Mouse (Mus musculus) embryonic facial prominence, embryonic 11.5 days (tissue): ENCODE results near the gene Atg5. TPM values are rescaled to one million over a fixed set of nuclear protein-coding genes. Genes with fewer than 3 reads are reported as not detected.
"Not testable (repeated sequence)": the region's sequence is repeated elsewhere in the genome, so short reads cannot be mapped to it uniquely, and the experiment has no call there.

Experiments used
- ATAC-seq: fragments of 200-750 bp; cut with Nextera tagmentation; replicated peaks from 2 replicates; pipeline ENCODE4 v1.8.0; 2017; ENCODE audit warnings: low read depth; ENCODE audit not compliant: insufficient number of reproducible peaks, low FRiP score, low TSS enrichment
- DNase-seq: peaks from one replicate; pipeline ENCODE4 v3.0.0-alpha.2; 2015; ENCODE audit warnings: low spot score
- H3K27ac ChIP-seq: fragments of 300-500 bp; sonication (generic); replicated peaks from 2 replicates; pipeline ENCODE4 v1.5.1; 2014; ENCODE audit warnings: mild to moderate bottlenecking, low read depth, low read length, control low read depth
- H3K27me3 ChIP-seq: fragments of 300-500 bp; sonication (generic); 2 replicates; pipeline ENCODE4 v1.6.1; 2014; ENCODE audit warnings: mild to moderate bottlenecking, low read length, moderate library complexity, mixed read lengths; ENCODE audit not compliant: control insufficient read depth, insufficient read depth
- H3K36me3 ChIP-seq: fragments of 300-500 bp; sonication (generic); replicated peaks from 2 replicates; pipeline ENCODE4 v1.6.1; 2014; ENCODE audit warnings: low read depth, mild to moderate bottlenecking, low read length, moderate library complexity, mixed read lengths; ENCODE audit not compliant: control insufficient read depth, insufficient read depth
- H3K4me1 ChIP-seq: fragments of 300-500 bp; sonication (generic); 2 replicates; pipeline ENCODE4 v1.6.1; 2014; ENCODE audit warnings: low read length, mixed read lengths; ENCODE audit not compliant: control insufficient read depth, insufficient read depth
- H3K4me2 ChIP-seq: fragments of 300-500 bp; sonication (generic); 2 replicates; pipeline ENCODE4 v1.6.1; 2014; ENCODE audit warnings: low read depth, mild to moderate bottlenecking, control low read depth, low read length, moderate library complexity
- H3K4me3 ChIP-seq: fragments of 300-500 bp; sonication (generic); 2 replicates; pipeline ENCODE4 v1.5.1; 2014; ENCODE audit warnings: low read depth, low read length, control low read depth
- H3K9ac ChIP-seq: fragments of 300-500 bp; sonication (generic); replicated peaks from 2 replicates; pipeline ENCODE4 v1.6.1; 2014; ENCODE audit warnings: mild to moderate bottlenecking, control low read depth, low read length
- H3K9me3 ChIP-seq: fragments of 300-500 bp; sonication (generic); replicated peaks from 2 replicates; pipeline ENCODE4 v1.6.1; 2016; ENCODE audit warnings: mild to moderate bottlenecking, low read length, inconsistent platforms, mixed read lengths; ENCODE audit not compliant: control insufficient read depth
- WGBS: fragments of 180-500 bp; shearing (Covaris S2); extraction: QIAGEN DNeasy Blood & Tissue Kit; methylation state at CpG from one replicate; pipeline ENCODE4 v1.1.7; 2014; 5-methylcytosine and 5-hydroxymethylcytosine counted together
- polyA plus RNA-seq: library from polyadenylated mRNA; unstranded; fragments of >200 nt; fragmentation: Nextera tagmentation; extraction: Ambion mirVana; gene quantifications from 2 replicates; pipeline ENCODE4 v1.2.1, GENCODE M21; 2014

Gene Atg5
- polyA plus RNA-seq, 1 experiment from 2014 or later = 65.4 TPM

- H3K27me3 ChIP-seq = no peaks in the 10 kb centered on the region
- H3K4me1 ChIP-seq = no peaks in the 10 kb centered on the region
- H3K9me3 ChIP-seq = no peaks in the 10 kb centered on the region
- H3K4me2 ChIP-seq = no peak overlapping the region
- 84% methylated on average over 1 of the region's 1 CpGs for WGBS
- H3K27ac ChIP-seq = no peak overlapping the region
- DNase-seq (no peak), ATAC-seq (no peak)
- no peak overlapping the region for H3K9ac ChIP-seq
- no peak overlapping the region for H3K4me3 ChIP-seq
- no peaks in the 10 kb centered on the region for H3K36me3 ChIP-seq
Measured at GRCm38 (mm10) chr10:44330717-44331116, 62.6 kb downstream of the Atg5 start.

GRCm38 (mm10) chr10:44331469-44331868, 63.3 kb downstream of the Atg5 start:
- Histone ChIP-seq H3K9me3 (no peaks in the 10 kb centered on the region), H3K4me2 (no peak overlapping the region), H3K4me3 (no peak overlapping the region), H3K9ac (no peak overlapping the region), H3K36me3 (no peaks in the 10 kb centered on the region), H3K4me1 (no peaks in the 10 kb centered on the region), H3K27ac (no peak overlapping the region), H3K27me3 (no peaks in the 10 kb centered on the region)
- DNase-seq (no peak), ATAC-seq (no peak)
- WGBS = 73% methylated on average over 2 of the region's 2 CpGs

DNA sequence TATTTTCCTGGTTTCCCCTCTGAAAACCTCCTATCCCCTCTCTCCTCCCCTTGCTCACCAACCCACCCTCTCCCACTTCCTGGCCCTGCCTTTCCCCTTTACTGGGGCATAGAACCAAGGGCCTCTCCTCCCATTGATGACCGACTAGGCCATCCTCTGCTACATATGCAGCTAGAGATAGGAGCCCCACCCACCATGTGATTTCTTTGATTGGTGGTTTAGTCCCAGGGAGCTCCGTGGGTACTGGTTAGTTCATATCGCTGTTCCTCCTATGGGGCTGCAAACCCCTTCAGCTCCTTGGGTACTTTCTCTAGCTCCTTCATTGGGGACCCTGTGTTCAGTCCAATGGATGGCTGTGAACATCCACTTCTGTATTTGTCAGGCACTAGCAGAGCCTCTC, 64.5 kb downstream of the Atg5 start:
- not testable (repeated sequence) for H3K27me3 ChIP-seq, H3K9me3 ChIP-seq, ATAC-seq, DNase-seq, H3K9ac ChIP-seq, H3K36me3 ChIP-seq, H3K4me2 ChIP-seq, H3K4me3 ChIP-seq, H3K4me1 ChIP-seq, H3K27ac ChIP-seq
- WGBS = 88% methylated on average over 3 of the region's 3 CpGs

DNA sequence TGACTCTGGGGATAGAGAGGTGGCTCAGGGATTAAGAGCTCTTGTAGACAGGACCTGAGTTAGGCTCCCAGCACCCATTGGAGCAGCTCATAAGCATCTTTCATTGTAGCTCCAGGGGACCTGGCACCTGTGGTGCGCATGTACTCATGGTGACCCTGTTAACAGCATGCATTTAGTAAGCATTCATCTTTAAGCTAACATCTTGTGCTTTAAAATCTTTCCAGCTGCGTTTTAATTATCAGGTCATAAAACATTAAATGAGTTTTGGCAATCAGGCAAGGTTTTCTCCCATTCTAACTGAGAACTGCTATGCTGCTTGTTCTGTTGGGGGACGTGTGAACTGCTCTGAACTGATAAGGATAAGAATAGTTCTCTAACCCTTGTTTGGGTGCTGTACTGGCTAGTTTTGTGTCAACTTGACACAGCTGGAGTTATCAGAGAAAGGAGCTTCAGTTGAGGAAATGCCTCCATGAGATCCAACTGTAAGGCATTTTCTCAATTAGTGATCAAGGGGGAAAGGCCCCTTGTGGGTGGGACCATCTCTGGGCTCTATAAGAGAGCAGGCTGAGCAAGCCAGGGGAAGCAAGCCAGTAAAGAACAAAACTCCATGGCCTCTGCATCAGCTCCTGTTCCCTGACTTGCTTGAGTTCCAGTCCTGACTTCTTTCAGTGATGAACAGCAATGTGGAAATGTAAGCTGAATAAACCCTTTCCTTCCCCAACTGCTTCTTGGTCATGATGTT, 68.7 kb downstream of the Atg5 start:
- 85% methylated on average over 3 of the region's 3 CpGs for WGBS
- H3K27ac ChIP-seq, H3K27me3 ChIP-seq, H3K4me1 ChIP-seq, H3K9ac ChIP-seq, H3K4me2 ChIP-seq, H3K4me3 ChIP-seq, ATAC-seq, H3K9me3 ChIP-seq, DNase-seq, H3K36me3 ChIP-seq: not testable (repeated sequence)

- Histone ChIP-seq H3K4me2 (no peak overlapping the region), H3K27ac (no peak overlapping the region), H3K27me3 (no peaks in the 10 kb centered on the region), H3K36me3 (no peaks in the 10 kb centered on the region), H3K4me3 (no peak overlapping the region), H3K4me1 (no peaks in the 10 kb centered on the region), H3K9me3 (no peaks in the 10 kb centered on the region), H3K9ac (no peak overlapping the region)
- no peak for ATAC-seq
- DNase-seq = no peak
- 72% methylated on average over 6 of the region's 6 CpGs for WGBS
Measured at GRCm38 (mm10) chr10:44338571-44338970, 70.4 kb downstream of the Atg5 start.

- H3K4me1 ChIP-seq = no peaks in the 10 kb centered on the region
- no peaks in the 10 kb centered on the region for H3K9me3 ChIP-seq
- no peak overlapping the region for H3K27ac ChIP-seq
- no peak overlapping the region for H3K4me2 ChIP-seq
- no peak for DNase-seq
- no peak overlapping the region for H3K9ac ChIP-seq
- 76% methylated on average over 5 of the region's 5 CpGs for WGBS
- no peaks in the 10 kb centered on the region for H3K36me3 ChIP-seq
- ATAC-seq = no peak
- no peaks in the 10 kb centered on the region for H3K27me3 ChIP-seq
- no peak overlapping the region for H3K4me3 ChIP-seq
Measured at GRCm38 (mm10) chr10:44339326-44339725, 71.2 kb downstream of the Atg5 start.

GRCm38 (mm10) chr10:44340928-44341327, 72.8 kb downstream of the Atg5 start:
- 89% methylated on average over 4 of the region's 4 CpGs for WGBS
- ATAC-seq = no peak
- Histone ChIP-seq H3K4me1 (no peaks in the 10 kb centered on the region), H3K27ac (no peak overlapping the region), H3K4me2 (no peak overlapping the region), H3K9me3 (no peaks in the 10 kb centered on the region), H3K4me3 (no peak overlapping the region), H3K27me3 (no peaks in the 10 kb centered on the region), H3K9ac (no peak overlapping the region), H3K36me3 (no peaks in the 10 kb centered on the region)
- no peak for DNase-seq

DNA sequence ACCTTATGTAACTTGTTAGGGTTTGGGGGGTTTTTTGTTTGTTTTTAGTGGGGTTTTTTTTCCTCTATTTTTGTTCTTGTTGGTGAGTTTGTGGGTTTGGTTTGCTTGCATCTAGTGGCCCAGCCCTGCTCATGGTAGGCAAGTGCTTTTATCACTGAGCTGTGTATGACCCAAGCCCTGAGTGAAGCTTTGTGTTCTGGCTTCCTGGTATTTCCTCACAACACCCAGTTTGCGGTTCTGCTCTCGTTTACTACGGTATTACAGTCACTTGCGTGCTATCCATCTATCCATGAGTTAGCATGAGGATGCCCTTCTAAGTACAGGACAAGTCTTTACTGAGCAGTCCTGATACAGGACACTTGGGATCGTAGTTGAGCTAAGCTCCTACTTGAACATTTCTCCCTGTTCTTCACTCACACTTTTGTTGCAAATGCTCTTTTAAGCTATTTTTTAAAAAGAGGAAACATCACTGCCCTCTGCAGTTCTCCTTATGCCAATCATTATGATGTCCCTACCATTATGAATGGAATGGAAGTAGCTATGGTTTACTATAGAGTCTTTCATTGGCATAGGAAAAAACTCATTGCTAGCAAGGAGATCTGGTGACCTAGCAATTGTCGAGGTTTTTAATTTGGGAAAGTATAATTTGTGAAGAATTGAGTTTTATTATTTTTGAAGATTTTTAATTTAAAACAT, 73.8 kb downstream of the Atg5 start:
- no peak overlapping the region for H3K4me2 ChIP-seq
- no peaks in the 10 kb centered on the region for H3K9me3 ChIP-seq
- no peak overlapping the region for H3K27ac ChIP-seq
- H3K4me1 ChIP-seq = no peaks in the 10 kb centered on the region
- H3K36me3 ChIP-seq = no peaks in the 10 kb centered on the region
- H3K27me3 ChIP-seq = no peaks in the 10 kb centered on the region
- ATAC-seq = no peak
- H3K9ac ChIP-seq = no peak overlapping the region
- no peak for DNase-seq
- 95% methylated on average over 6 of the region's 6 CpGs for WGBS
- H3K4me3 ChIP-seq = no peak overlapping the region
